Mouse (Mus musculus) C2C12 (cell line): ENCODE data around the gene Pafah1b1. TPM values are rescaled to one million over a fixed set of nuclear protein-coding genes. Genes with fewer than 3 reads are reported as not detected.

Source experiments
- H3K27me3 ChIP-seq: one replicate; pipeline ENCODE4 v1.6.1; 2011; ENCODE audit not compliant: control insufficient read depth, insufficient read depth, insufficient read length
- H3K36me3 ChIP-seq: one replicate; pipeline ENCODE4 v1.6.1; 2011; ENCODE audit not compliant: control insufficient read depth, insufficient read depth
- H3K4me3 ChIP-seq: one replicate; pipeline ENCODE4 v1.5.1; 2011; ENCODE audit warnings: mild to moderate bottlenecking, control low read depth; ENCODE audit not compliant: poor library complexity, insufficient read depth, severe bottlenecking
- H3K79me2 ChIP-seq: one replicate; pipeline ENCODE4 v1.6.1; 2011; ENCODE audit not compliant: control insufficient read depth, insufficient read depth
- H3K79me3 ChIP-seq: one replicate; pipeline ENCODE4 v1.6.1; 2011; ENCODE audit warnings: low read depth, control low read depth
- H3ac ChIP-seq: one replicate; pipeline ENCODE3; 2011; ENCODE audit warnings: low read depth; ENCODE audit not compliant: control insufficient read depth, insufficient read length
- CEBPB ChIP-seq: IDR thresholded peaks from one replicate; pipeline ENCODE4 v1.6.1; 2011; ENCODE audit warnings: low read depth, mild to moderate bottlenecking, control low read depth, moderate library complexity
- CTCF ChIP-seq: IDR thresholded peaks from one replicate; pipeline ENCODE4 v1.5.1; 2011; ENCODE audit not compliant: control insufficient read depth, insufficient read depth, insufficient read length
- FOSL1 ChIP-seq: IDR thresholded peaks from one replicate; pipeline ENCODE4 v1.8.0; 2011; ENCODE audit warnings: mild to moderate bottlenecking, low read length; ENCODE audit not compliant: poor library complexity, insufficient read depth, severe bottlenecking
- MAX ChIP-seq: IDR thresholded peaks from one replicate; pipeline ENCODE4 v1.6.1; 2011; ENCODE audit warnings: mild to moderate bottlenecking, control low read depth
- MYOD1 ChIP-seq: IDR thresholded peaks from one replicate; pipeline ENCODE4 v1.6.1; 2011; ENCODE audit warnings: low read depth; ENCODE audit not compliant: control insufficient read depth, insufficient read length
- MYOG ChIP-seq: IDR thresholded peaks from one replicate; pipeline ENCODE4 v1.6.1; 2011; ENCODE audit not compliant: control insufficient read depth, insufficient read length; ENCODE audit errors: extremely low read depth
- USF1 ChIP-seq: IDR thresholded peaks from one replicate; pipeline ENCODE4 v1.6.1; 2011; ENCODE audit warnings: low read depth, mild to moderate bottlenecking, control low read depth, moderate library complexity
- polyA plus RNA-seq: library from polyadenylated mRNA; unstranded; fragments of >200 nt; fragmentation: generic; extraction: Trizol; gene quantifications from one replicate; pipeline ENCODE4 v1.2.1, GENCODE M21; 2012; ENCODE audit warnings: missing spikeins

The Pafah1b1 gene
- polyA plus RNA-seq, 1 experiment, result 30.8 TPM

GRCm38 (mm10) chr11:74708781-74709180 is 15.7 kb downstream of the Pafah1b1 start:
- peaks cover 100% of the 10 kb centered on the region for H3K79me2 ChIP-seq
- H3K27me3 ChIP-seq, result no peaks in the 10 kb centered on the region
- peaks cover 33% of the 10 kb centered on the region for H3K36me3 ChIP-seq
- peaks cover 96% of the 10 kb centered on the region for H3K79me3 ChIP-seq
- no peak for TF ChIP-seq CEBPB
- no peak for TF ChIP-seq FOSL1
- TF ChIP-seq USF1, result no peak
- no peak for TF ChIP-seq MAX
- TF ChIP-seq MYOG, result no peak
- TF ChIP-seq MYOD1, result no peak
- TF ChIP-seq CTCF, result no peak
- no peak overlapping the region for H3ac ChIP-seq
- no peak overlapping the region for H3K4me3 ChIP-seq

GRCm38 (mm10) chr11:74704068-74704467 is 20.4 kb downstream of the Pafah1b1 start:
- Histone ChIP-seq H3K36me3 (peaks cover 14% of the 10 kb centered on the region), H3ac (no peak overlapping the region), H3K4me3 (no peak overlapping the region), H3K27me3 (no peaks in the 10 kb centered on the region), H3K79me3 (peaks cover 97% of the 10 kb centered on the region), H3K79me2 (peaks cover 100% of the 10 kb centered on the region)
- TF ChIP-seq CTCF (no peak), CEBPB (no peak), MYOD1 (no peak), USF1 (no peak), MYOG (no peak), MAX (no peak), FOSL1 (no peak)

GRCm38 (mm10) chr11:74699505-74699904 is 25.0 kb downstream of the Pafah1b1 start:
- peaks cover 47% of the 10 kb centered on the region for H3K36me3 ChIP-seq
- TF ChIP-seq MYOG (no peak), FOSL1 (no peak), MAX (no peak), MYOD1 (no peak), CTCF (no peak), CEBPB (no peak), USF1 (no peak)
- no peak overlapping the region for H3K4me3 ChIP-seq
- H3K79me2 ChIP-seq, result peaks cover 100% of the 10 kb centered on the region
- H3K27me3 ChIP-seq, result no peaks in the 10 kb centered on the region
- peaks cover 94% of the 10 kb centered on the region for H3K79me3 ChIP-seq
- H3ac ChIP-seq, result no peak overlapping the region

GRCm38 (mm10) chr11:74692151-74692550 is 32.3 kb downstream of the Pafah1b1 start:
- peaks cover 65% of the 10 kb centered on the region for H3K36me3 ChIP-seq

GRCm38 (mm10) chr11:74675156-74675555 is 49.3 kb downstream of the Pafah1b1 start:
- Histone ChIP-seq H3K79me3 (no peaks in the 10 kb centered on the region), H3ac (no peak overlapping the region), H3K4me3 (no peak overlapping the region), H3K79me2 (peaks cover 31% of the 10 kb centered on the region), H3K36me3 (peaks cover 68% of the 10 kb centered on the region), H3K27me3 (no peaks in the 10 kb centered on the region)
- TF ChIP-seq CTCF, result no peak
- no peak for TF ChIP-seq MYOG

More at GRCm38 (mm10) chr11:74692151-74692550, 32.3 kb downstream of the Pafah1b1 start:
- H3K79me2 ChIP-seq, result peaks cover 89% of the 10 kb centered on the region
- no peak overlapping the region for H3ac ChIP-seq
- no peak overlapping the region for H3K4me3 ChIP-seq
- no peaks in the 10 kb centered on the region for H3K27me3 ChIP-seq
- TF ChIP-seq CEBPB, result no peak
- no peak for TF ChIP-seq CTCF
- TF ChIP-seq USF1, result no peak
- TF ChIP-seq MAX, result no peak
- TF ChIP-seq FOSL1, result no peak
- TF ChIP-seq MYOD1, result no peak
- H3K79me3 ChIP-seq, result peaks cover 62% of the 10 kb centered on the region

- Histone ChIP-seq H3ac (no peak overlapping the region), H3K79me2 (peaks cover 26% of the 10 kb centered on the region), H3K36me3 (peaks cover 65% of the 10 kb centered on the region), H3K4me3 (no peak overlapping the region), H3K27me3 (no peaks in the 10 kb centered on the region), H3K79me3 (no peaks in the 10 kb centered on the region)
- TF ChIP-seq USF1 (no peak), MAX (no peak), MYOG (no peak), FOSL1 (no peak), MYOD1 (no peak), CTCF (no peak), CEBPB (no peak)
These were observed 49.8 kb downstream of the Pafah1b1 start for GRCm38 (mm10) chr11:74674713-74675112.
